8 mouse cellular contexts compared by ENCODE assay signal in the genomic region with DNA sequence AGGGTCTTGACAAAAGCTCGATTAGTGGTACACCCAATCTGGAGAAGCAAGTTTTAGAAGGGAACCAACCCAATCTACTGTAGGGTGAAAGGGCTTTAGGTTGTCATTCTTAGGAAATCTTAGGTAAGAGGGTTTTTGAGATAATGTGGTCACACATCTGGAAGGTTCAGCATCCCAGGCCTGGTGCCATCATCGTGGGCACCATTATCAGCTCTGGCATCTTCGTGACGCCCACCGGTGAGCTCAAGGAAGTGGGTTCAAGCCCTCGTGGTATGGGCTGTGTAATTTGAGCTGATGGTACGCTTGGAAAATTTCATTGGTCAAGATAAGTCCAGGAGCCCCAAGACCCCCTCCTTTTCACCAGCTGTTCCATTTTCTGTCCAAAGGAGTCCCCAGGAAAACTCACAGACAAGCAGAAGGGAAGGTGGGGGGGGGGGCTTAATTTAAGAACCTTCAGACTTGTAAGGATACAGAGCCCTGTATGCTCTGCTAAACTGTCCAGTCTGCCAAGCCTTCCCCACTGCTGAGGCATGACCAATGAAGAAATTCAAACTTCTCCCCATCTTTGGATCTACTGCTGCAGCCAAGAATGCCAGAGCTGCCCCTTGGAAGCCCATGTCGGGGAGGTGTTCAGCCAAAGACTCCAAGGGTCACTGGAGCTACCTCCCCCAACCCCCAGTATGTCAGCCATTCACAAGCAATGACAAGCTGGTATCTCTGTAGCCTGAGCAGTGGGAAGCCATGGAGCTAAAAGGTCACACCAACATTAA. TPM values are rescaled to one million over a fixed set of nuclear protein-coding genes. Genes with fewer than 3 reads are reported as not detected.
DNase-seq lines count a peak whose midpoint lies in the region; ATAC-seq lines count a peak whose summit lies in the region.

No protein-coding gene starts in this region.

- peak overlapping the region; percentile 70; the same call in 1 of the 2 replicates for H3K4me3 ChIP-seq in lung, embryonic 15.5 days
- no peak overlapping the region for H3K4me3 ChIP-seq in intestine, embryonic 15.5 days (replicated peaks)
- H3K4me3 ChIP-seq in neural tube, embryonic 15.5 days (replicated peaks) = no peak overlapping the region

- H3K9me3 ChIP-seq in lung, embryonic 15.5 days = no peaks in the 10 kb centered on the region
- no peaks in the 10 kb centered on the region for H3K9me3 ChIP-seq in intestine, embryonic 15.5 days
- no peaks in the 10 kb centered on the region for H3K9me3 ChIP-seq in neural tube, embryonic 15.5 days (replicated peaks)

- ATAC-seq in lung, embryonic 15.5 days (ENCODE audit: borderline replicate concordance, extremely low read depth, low FRiP score, low TSS enrichment) = no peak
- ATAC-seq in intestine, embryonic 15.5 days = no peak
- no peak for ATAC-seq in neural tube, embryonic 15.5 days (ENCODE audit: low FRiP score)

- DNase-seq in cerebellum, adult 9-10 months = peak; percentile 57
- no peak for DNase-seq in cerebellum, postnatal 25 days
- DNase-seq in lung, postnatal 10 days = no peak
- no peak for DNase-seq in ovary, postnatal 10 days (ENCODE audit: low spot score)
- no peak for DNase-seq in yolk sac, embryonic 10.5 days (ENCODE audit: low spot score)

- H3K4me1 ChIP-seq in lung, embryonic 15.5 days = peaks cover 45% of the 10 kb centered on the region
- peaks cover 16% of the 10 kb centered on the region for H3K4me1 ChIP-seq in intestine, embryonic 15.5 days (replicated peaks)
- H3K4me1 ChIP-seq in neural tube, embryonic 15.5 days = peaks cover 38% of the 10 kb centered on the region

- peak overlapping the region; percentile 98 for H3K4me2 ChIP-seq in lung, embryonic 15.5 days
- H3K4me2 ChIP-seq in intestine, embryonic 15.5 days (replicated peaks) = peak overlapping the region; percentile 90; the same call in 1 of the 2 replicates
- peak overlapping the region; percentile 98 for H3K4me2 ChIP-seq in neural tube, embryonic 15.5 days

- no peak overlapping the region for H3K9ac ChIP-seq in lung, embryonic 15.5 days
- no peak overlapping the region for H3K9ac ChIP-seq in intestine, embryonic 15.5 days
- H3K9ac ChIP-seq in neural tube, embryonic 15.5 days (replicated peaks) = no peak overlapping the region

- no peak overlapping the region for H3K27ac ChIP-seq in lung, embryonic 15.5 days
- no peak overlapping the region for H3K27ac ChIP-seq in intestine, embryonic 15.5 days
- H3K27ac ChIP-seq in neural tube, embryonic 15.5 days (replicated peaks) = no peak overlapping the region

- WGBS in lung, embryonic 15.5 days = 31% methylated on average over 8 of the region's 8 CpGs
- WGBS in intestine, embryonic 15.5 days = 55% methylated on average over 8 of the region's 8 CpGs
- WGBS in neural tube, embryonic 15.5 days = 60% methylated on average over 8 of the region's 8 CpGs

- H3K36me3 ChIP-seq in lung, embryonic 15.5 days = no peaks in the 10 kb centered on the region
- H3K36me3 ChIP-seq in intestine, embryonic 15.5 days = no peaks in the 10 kb centered on the region
- no peaks in the 10 kb centered on the region for H3K36me3 ChIP-seq in neural tube, embryonic 15.5 days

- H3K27me3 ChIP-seq in lung, embryonic 15.5 days = peaks cover 6% of the 10 kb centered on the region; the same call in 1 of the 2 replicates
- no peaks in the 10 kb centered on the region for H3K27me3 ChIP-seq in intestine, embryonic 15.5 days (replicated peaks)
- peaks cover 5% of the 10 kb centered on the region; the same call in 1 of the 2 replicates for H3K27me3 ChIP-seq in neural tube, embryonic 15.5 days (replicated peaks)

RNA-seq across cellular contexts. Expression of gene Slc7a5, which starts 1.1 kb away (rescaled TPM):
- 14.8 and 15.5 TPM in 2 replicates for polyA plus RNA-seq in lung, embryonic 15.5 days (2015; fragmentation: Nextera tagmentation; extraction: Ambion mirVana)
- 17.9 and 18.1 TPM in 2 replicates for polyA plus RNA-seq in intestine, embryonic 15.5 days (2015; fragmentation: Nextera tagmentation; extraction: Ambion mirVana)
- 39.6 and 41.1 TPM in 2 replicates for polyA plus RNA-seq in neural tube, embryonic 15.5 days (2015; fragmentation: Nextera tagmentation; extraction: Ambion mirVana)

RNA-seq across cellular contexts. Expression of gene Car5a, which starts 36.1 kb away (rescaled TPM):
- not detected in 2 replicates for polyA plus RNA-seq in lung, embryonic 15.5 days (2015; fragmentation: Nextera tagmentation; extraction: Ambion mirVana)
- 0.21 and 0.33 TPM in 2 replicates for polyA plus RNA-seq in intestine, embryonic 15.5 days (2015; fragmentation: Nextera tagmentation; extraction: Ambion mirVana)
- polyA plus RNA-seq in neural tube, embryonic 15.5 days (2015; fragmentation: Nextera tagmentation; extraction: Ambion mirVana) = 0.46 and 0.50 TPM in 2 replicates

RNA-seq across cellular contexts. Expression of gene Banp, which starts 41.0 kb away (rescaled TPM):
- polyA plus RNA-seq in lung, embryonic 15.5 days (2015; fragmentation: Nextera tagmentation; extraction: Ambion mirVana) = 40.2 and 50.4 TPM in 2 replicates
- polyA plus RNA-seq in intestine, embryonic 15.5 days (2015; fragmentation: Nextera tagmentation; extraction: Ambion mirVana) = 32.4 and 34.1 TPM in 2 replicates
- polyA plus RNA-seq in neural tube, embryonic 15.5 days (2015; fragmentation: Nextera tagmentation; extraction: Ambion mirVana) = 51.1 and 52.8 TPM in 2 replicates
